Mouse (Mus musculus): ENCODE measurements around the gene Smim11. TPM values are rescaled to one million over a fixed set of nuclear protein-coding genes. Genes with fewer than 3 reads are reported as not detected.

Gene Smim11
- total and polyA plus RNA-seq, 3 experiments: 6.6 to 107 (median 24.8) TPM

- Histone ChIP-seq H3K4me1 (ENCODE audit: insufficient read depth, low read depth, low read length) (peaks cover 4% of the 10 kb centered on the region; the same call in 1 of the 2 replicates), H3K9me3 (replicated peaks) (no peaks in the 10 kb centered on the region), H3K36me3 (replicated peaks) (peaks cover 84% of the 10 kb centered on the region), H3K4me3 (ENCODE audit: low read depth, low read length) (no peak overlapping the region), H3K27me3 (ENCODE audit: insufficient read depth, low read length) (no peaks in the 10 kb centered on the region)
- ATAC-seq (ENCODE audit: extremely low read depth, insufficient number of reproducible peaks, low FRiP score, poor library complexity, severe bottlenecking) (no peak), DNase-seq (ENCODE audit: low spot score) (no peak)
- TF ChIP-seq GATA1 (IDR thresholded peaks at IDR 0.05; ENCODE audit: borderline replicate concordance, low read length) (no peak), POLR2AphosphoS5 (IDR thresholded peaks at IDR 0.05; ENCODE audit: insufficient replicate concordance, low read depth, low read length) (no peak), CTCF (IDR thresholded peaks at IDR 0.05; ENCODE audit: low read depth, low read length) (no peak), TAL1 (conservative IDR thresholded peaks at IDR 0.05; ENCODE audit: low read depth, low read length) (no peak), GATA2 (IDR thresholded peaks at IDR 0.05; ENCODE audit: borderline replicate concordance, low read depth, low read length) (no peak)
These were observed 8.0 kb downstream of the Smim11 start for GRCm38 (mm10) chr16:92309126-92309525.

DNA sequence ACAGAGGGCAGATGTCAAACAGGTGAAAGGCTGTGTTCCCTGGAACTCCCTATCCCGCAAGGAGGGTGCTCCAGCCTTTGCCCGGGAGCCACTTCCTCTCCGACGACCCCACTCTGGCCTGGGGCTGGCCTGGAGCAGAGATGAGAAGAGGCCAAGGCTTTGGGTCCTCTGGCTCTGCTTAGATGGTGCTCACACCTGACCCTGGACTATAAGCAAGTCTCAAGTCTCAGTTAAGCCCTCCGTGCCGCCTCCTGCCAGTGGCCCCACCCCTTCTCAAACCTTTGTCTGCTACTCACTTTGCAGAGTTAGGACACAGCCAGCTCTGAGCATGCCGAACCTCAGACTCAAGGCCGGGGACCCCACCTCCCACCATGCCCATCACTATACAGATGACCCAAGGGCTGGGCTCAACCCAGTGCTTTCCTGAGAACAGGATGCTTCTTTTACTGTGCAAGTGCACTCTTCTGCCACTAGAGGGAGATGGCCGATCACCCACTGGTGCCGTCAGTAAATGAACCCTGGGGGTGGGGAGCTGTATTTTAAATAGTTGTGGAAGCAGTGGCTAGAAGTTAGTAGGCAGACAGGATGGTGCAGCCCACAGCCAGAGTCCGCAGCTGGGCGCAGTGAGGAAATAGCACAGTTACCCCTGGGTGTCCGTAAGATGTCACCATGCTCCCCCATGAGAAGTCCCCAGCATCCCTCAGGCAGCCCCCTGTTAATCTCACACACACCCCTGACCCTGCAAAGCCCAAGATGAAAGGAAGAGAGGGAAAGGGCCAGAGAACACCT, 13.1 kb downstream of the Smim11 start:
- H3K4me1 ChIP-seq (ENCODE audit: insufficient read depth, low read depth, low read length): peaks cover 29% of the 10 kb centered on the region
- no peak overlapping the region for H3K4me3 ChIP-seq (ENCODE audit: low read depth, low read length)
- no peaks in the 10 kb centered on the region for H3K9me3 ChIP-seq (replicated peaks)
- ATAC-seq (ENCODE audit: extremely low read depth, insufficient number of reproducible peaks, low FRiP score, poor library complexity, severe bottlenecking) (peak; percentile 73), DNase-seq (ENCODE audit: low spot score) (peak; percentile 71)
- peaks cover 41% of the 10 kb centered on the region for H3K36me3 ChIP-seq (replicated peaks)
- H3K27me3 ChIP-seq (ENCODE audit: insufficient read depth, low read length): peaks cover 11% of the 10 kb centered on the region
- TF ChIP-seq CTCF (IDR thresholded peaks at IDR 0.05; ENCODE audit: low read depth, low read length) (peak; percentile 81), GATA1 (IDR thresholded peaks at IDR 0.05; ENCODE audit: borderline replicate concordance, low read length) (no peak)

DNA sequence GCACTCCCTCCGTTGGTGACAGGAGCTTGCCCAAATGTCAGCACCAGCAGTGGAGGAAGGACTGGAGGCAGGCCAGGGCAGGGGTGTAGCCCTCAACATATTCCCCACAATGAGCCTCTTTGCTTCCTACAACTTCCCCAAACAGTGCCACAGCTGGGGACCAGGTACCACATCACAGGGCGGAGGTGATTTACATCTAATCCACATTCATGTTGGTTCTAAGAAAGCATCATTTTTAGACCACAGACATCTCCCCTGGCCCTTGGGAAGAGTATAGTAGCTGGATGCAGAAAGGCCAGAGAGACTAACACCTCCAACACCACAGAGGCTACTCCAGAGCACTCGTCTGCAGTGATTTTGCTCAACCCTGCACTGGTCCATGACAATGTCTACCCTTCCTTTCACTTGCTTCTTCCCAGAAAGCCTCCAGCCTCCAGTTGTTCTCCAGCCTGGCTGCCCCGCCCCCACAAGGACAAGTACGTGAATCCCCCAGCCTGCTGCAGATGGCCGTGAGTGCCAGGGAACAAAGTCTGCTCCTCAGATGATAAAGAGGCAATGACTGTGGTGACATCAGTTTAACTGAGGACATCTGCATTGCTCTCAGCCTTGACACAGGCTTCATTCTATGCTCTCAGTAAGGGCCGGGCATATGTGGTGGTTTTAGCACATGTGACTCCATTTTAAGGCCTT, 15.1 kb downstream of the Smim11 start:
- no peaks in the 10 kb centered on the region for H3K9me3 ChIP-seq (replicated peaks)
- H3K4me1 ChIP-seq (ENCODE audit: insufficient read depth, low read depth, low read length): peaks cover 35% of the 10 kb centered on the region
- peaks cover 28% of the 10 kb centered on the region for H3K36me3 ChIP-seq (replicated peaks)
- DNase-seq (ENCODE audit: low spot score): no peak
- peaks cover 18% of the 10 kb centered on the region for H3K27me3 ChIP-seq (ENCODE audit: insufficient read depth, low read length)
- H3K4me3 ChIP-seq (ENCODE audit: low read depth, low read length): no peak overlapping the region
- ATAC-seq (ENCODE audit: extremely low read depth, insufficient number of reproducible peaks, low FRiP score, poor library complexity, severe bottlenecking): no peak
- TF ChIP-seq GATA1 (IDR thresholded peaks at IDR 0.05; ENCODE audit: borderline replicate concordance, low read length) (no peak), POLR2AphosphoS5 (IDR thresholded peaks at IDR 0.05; ENCODE audit: insufficient replicate concordance, low read depth, low read length) (no peak), GATA2 (IDR thresholded peaks at IDR 0.05; ENCODE audit: borderline replicate concordance, low read depth, low read length) (no peak), CTCF (IDR thresholded peaks at IDR 0.05; ENCODE audit: low read depth, low read length) (no peak), TAL1 (conservative IDR thresholded peaks at IDR 0.05; ENCODE audit: low read depth, low read length) (no peak)

- peaks cover 29% of the 10 kb centered on the region for H3K4me1 ChIP-seq (ENCODE audit: insufficient read depth, low read depth, low read length)
- no peaks in the 10 kb centered on the region for H3K36me3 ChIP-seq (replicated peaks)
- H3K9me3 ChIP-seq (replicated peaks): no peaks in the 10 kb centered on the region
- ATAC-seq (ENCODE audit: extremely low read depth, insufficient number of reproducible peaks, low FRiP score, poor library complexity, severe bottlenecking) (no peak; the same call in 1 of the 2 replicates), DNase-seq (ENCODE audit: low spot score) (peak; percentile 37)
- no peak overlapping the region for H3K4me3 ChIP-seq (ENCODE audit: low read depth, low read length)
- H3K27me3 ChIP-seq (ENCODE audit: insufficient read depth, low read length): peaks cover 39% of the 10 kb centered on the region
- TF ChIP-seq CTCF (IDR thresholded peaks at IDR 0.05; ENCODE audit: low read depth, low read length) (peak; percentile 57), TAL1 (conservative IDR thresholded peaks at IDR 0.05; ENCODE audit: low read depth, low read length) (no peak)
These were observed 18.4 kb downstream of the Smim11 start for GRCm38 (mm10) chr16:92319353-92320109.

DNA sequence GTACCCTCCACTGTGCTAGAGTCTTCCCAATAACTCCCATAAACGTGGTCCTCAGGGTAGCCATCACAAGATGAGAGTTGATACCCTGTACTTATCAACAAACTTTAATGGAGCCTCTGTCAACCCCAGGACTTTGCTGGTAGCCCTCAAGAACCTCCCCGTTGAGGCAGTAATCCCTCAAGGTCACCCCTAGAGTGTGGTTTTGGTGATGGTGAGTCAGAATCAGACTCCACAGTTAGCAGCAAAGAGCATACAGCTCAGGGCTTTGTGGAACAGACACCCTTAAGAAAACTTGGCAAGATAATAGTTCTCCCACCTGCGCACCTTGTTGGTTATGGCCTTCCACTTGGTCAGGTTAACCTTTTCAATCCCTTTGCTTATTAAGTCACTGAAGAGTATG, 19.3 kb downstream of the Smim11 start:
- Histone ChIP-seq H3K4me1 (ENCODE audit: insufficient read depth, low read depth, low read length) (peaks cover 27% of the 10 kb centered on the region), H3K9me3 (replicated peaks) (no peaks in the 10 kb centered on the region), H3K27me3 (ENCODE audit: insufficient read depth, low read length) (peaks cover 46% of the 10 kb centered on the region), H3K36me3 (replicated peaks) (no peaks in the 10 kb centered on the region), H3K4me3 (ENCODE audit: low read depth, low read length) (no peak overlapping the region)
- TF ChIP-seq POLR2AphosphoS5 (IDR thresholded peaks at IDR 0.05; ENCODE audit: insufficient replicate concordance, low read depth, low read length): no peak
- ATAC-seq (ENCODE audit: extremely low read depth, insufficient number of reproducible peaks, low FRiP score, poor library complexity, severe bottlenecking) (no peak), DNase-seq (ENCODE audit: low spot score) (no peak)

DNA sequence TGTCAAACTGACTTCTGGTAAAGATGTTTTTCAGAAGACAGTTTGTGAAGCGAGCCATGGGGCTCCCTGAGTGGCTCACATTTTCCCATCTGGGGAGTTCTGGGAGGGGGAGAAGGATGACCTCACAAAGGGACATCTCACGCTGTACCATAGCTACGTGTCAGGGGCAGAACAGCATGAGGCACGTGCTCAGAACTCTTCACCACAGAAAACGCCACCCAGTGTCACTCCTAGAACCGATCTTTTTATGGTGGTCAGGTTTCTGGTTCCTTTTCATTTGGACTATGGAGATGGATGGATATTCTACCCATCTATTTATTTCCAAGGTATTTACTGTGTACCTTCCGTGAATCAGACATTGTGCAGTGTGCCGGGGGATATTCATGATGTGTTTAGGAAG, 20.3 kb downstream of the Smim11 start, which contains the start of gene Fam243:
Gene Fam243, minus strand, starts transcription at position 101 of the 400 bp plus-strand sequence.
- Histone ChIP-seq H3K27me3 (ENCODE audit: insufficient read depth, low read length) (peaks cover 56% of the 10 kb centered on the region), H3K4me1 (ENCODE audit: insufficient read depth, low read depth, low read length) (peaks cover 17% of the 10 kb centered on the region), H3K9me3 (replicated peaks) (no peaks in the 10 kb centered on the region), H3K36me3 (replicated peaks) (no peaks in the 10 kb centered on the region), H3K4me3 (ENCODE audit: low read depth, low read length) (no peak within 1 kb of the TSS)
- DNase-seq (ENCODE audit: low spot score): no peak
- TF ChIP-seq POLR2AphosphoS5 (IDR thresholded peaks at IDR 0.05; ENCODE audit: insufficient replicate concordance, low read depth, low read length) (no peak), TAL1 (conservative IDR thresholded peaks at IDR 0.05; ENCODE audit: low read depth, low read length) (no peak), GATA2 (IDR thresholded peaks at IDR 0.05; ENCODE audit: borderline replicate concordance, low read depth, low read length) (no peak), GATA1 (IDR thresholded peaks at IDR 0.05; ENCODE audit: borderline replicate concordance, low read length) (no peak), CTCF (IDR thresholded peaks at IDR 0.05; ENCODE audit: low read depth, low read length) (no peak)
- ATAC-seq (ENCODE audit: extremely low read depth, insufficient number of reproducible peaks, low FRiP score, poor library complexity, severe bottlenecking): no peak

All from G1E (cell line).